In the genomic region with DNA sequence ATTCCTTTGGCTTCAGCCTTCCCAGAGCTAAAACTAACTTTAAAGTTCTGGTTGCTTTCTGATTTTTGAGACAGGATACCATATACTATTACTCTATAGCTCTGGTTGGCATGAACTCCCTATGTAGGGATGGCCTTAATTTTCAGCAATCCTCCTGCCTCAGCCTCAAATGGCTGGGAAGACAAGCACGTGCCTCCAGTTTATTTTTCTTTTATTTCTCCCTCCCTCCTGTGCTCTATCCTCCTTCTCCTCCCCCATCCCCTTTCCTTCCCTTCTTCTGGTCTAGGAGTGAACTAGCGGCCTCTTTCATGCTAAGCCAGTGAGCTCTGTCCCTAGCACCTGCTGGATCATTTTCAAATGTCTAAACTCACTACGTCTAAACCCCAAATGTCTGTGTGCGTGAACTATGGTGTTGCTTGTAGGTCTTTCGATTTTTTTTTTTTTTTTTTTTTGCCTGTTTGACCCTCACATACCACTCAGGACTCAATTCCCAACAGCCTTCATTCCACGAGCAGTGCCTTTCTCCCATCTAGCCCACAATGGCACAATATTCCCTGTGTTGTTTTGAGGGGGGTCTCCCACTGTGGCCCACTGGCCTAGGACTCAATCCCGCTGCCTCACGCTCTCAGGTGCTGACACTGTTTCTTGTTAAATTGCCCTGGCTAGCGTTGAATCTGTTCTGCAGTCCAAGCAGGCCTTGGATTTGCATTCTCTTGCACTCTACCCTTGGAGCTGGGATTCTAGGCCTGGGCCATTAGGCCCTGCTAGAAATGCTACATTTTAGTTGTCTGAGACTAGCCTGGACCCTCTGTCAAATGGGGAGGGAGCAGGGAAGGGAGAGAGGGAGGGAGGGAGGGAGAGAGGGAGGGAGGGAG, we compare ENCODE assay signal across 9 mouse cellular contexts. TPM values are rescaled to one million over a fixed set of nuclear protein-coding genes. Genes with fewer than 3 reads are reported as not detected.
DNase-seq lines count a peak whose midpoint lies in the region; ATAC-seq and TF ChIP-seq lines count a peak whose summit lies in the region.
"Had no signal": no experiment of that assay in that cellular context is flagged by ENCODE, and none has a peak within 500 bp of the region (broad histone marks: within the 10 kb centered on the region; RNA-seq: fewer than 3 reads in every experiment).

No protein-coding gene starts in this region.

- H3K4me2 ChIP-seq in CH12.LX (ENCODE audit: insufficient read depth, low read depth, poor library complexity, severe bottlenecking): peak overlapping the region; percentile 62; the same call in 1 of the 2 replicates
- H3K4me2 ChIP-seq in forebrain, embryonic 15.5 days (replicated peaks): peak overlapping the region; percentile 91
- H3K4me2 ChIP-seq in liver, embryonic 16.5 days (ENCODE audit: low read depth, low read length): peak overlapping the region; percentile 97

- in situ Hi-C loops in CH12.LX (cut with MboI; ENCODE audit: low pct_ligation_motif_present, low pct_unique_long_range_greater_than_20kb, low sequenced_read_pairs): loop anchor here (5.0 kb wide), 1 partner anchor 53 kb away; no protein-coding TSS in a partner anchor

- 75% methylated on average over 9 of the region's 9 CpGs for WGBS in heart, adult 2 months
- WGBS in forebrain, embryonic 15.5 days: 46% methylated on average over 9 of the region's 9 CpGs
- 64% methylated on average over 9 of the region's 9 CpGs for WGBS in liver, embryonic 16.5 days (ENCODE audit: insufficient replicate concordance)

- no peaks in the 10 kb centered on the region for H3K79me2 ChIP-seq in heart, adult 2 months (replicated peaks; ENCODE audit: control insufficient read depth, insufficient read depth, low read length)
- H3K79me2 ChIP-seq in CH12.LX (replicated peaks; ENCODE audit: control insufficient read depth, extremely low read depth, insufficient read depth, poor library complexity, severe bottlenecking): no peaks in the 10 kb centered on the region

- no peaks in the 10 kb centered on the region for H3K36me3 ChIP-seq in heart, adult 2 months (ENCODE audit: control insufficient read depth, insufficient read depth, low read length)
- no peaks in the 10 kb centered on the region for H3K36me3 ChIP-seq in CH12.LX (replicated peaks in 1 of 2; ENCODE audit: control insufficient read depth in 1 of 2, insufficient read depth in 1 of 2, low read length in 1 of 2)
- no peaks in the 10 kb centered on the region for H3K36me3 ChIP-seq in forebrain, embryonic 15.5 days
- no peaks in the 10 kb centered on the region for H3K36me3 ChIP-seq in liver, embryonic 16.5 days (ENCODE audit: control insufficient read depth, insufficient read depth)

- no peaks in the 10 kb centered on the region for H3K9me3 ChIP-seq in CH12.LX (replicated peaks; ENCODE audit: low read length)
- H3K9me3 ChIP-seq in forebrain, embryonic 15.5 days: no peaks in the 10 kb centered on the region
- H3K9me3 ChIP-seq in liver, embryonic 16.5 days (replicated peaks; ENCODE audit: control insufficient read depth, low read length): no peaks in the 10 kb centered on the region

- no peak for TF ChIP-seq EP300 in heart, adult 2 months (IDR thresholded peaks at IDR 0.05; ENCODE audit: insufficient read depth, low read depth, low read length)
- TF ChIP-seq EP300 in CH12.LX (IDR thresholded peaks at IDR 0.05; ENCODE audit: low read length): no peak

- intact Hi-C loops in heart, adult 2 months (cut with DNase I): loop anchor here (5.0 to 10.0 kb wide), 2 partner anchors 183 to 260 kb away; partner anchors contain the start of genes Cntrob, Kcnab3 and Trappc1

- no peaks in the 10 kb centered on the region for H3K27me3 ChIP-seq in heart, adult 2 months (ENCODE audit: control insufficient read depth, insufficient read depth, low read length)
- H3K27me3 ChIP-seq in CH12.LX (replicated peaks): peaks cover 6% of the 10 kb centered on the region
- no peaks in the 10 kb centered on the region for H3K27me3 ChIP-seq in forebrain, embryonic 15.5 days
- no peaks in the 10 kb centered on the region for H3K27me3 ChIP-seq in liver, embryonic 16.5 days (ENCODE audit: control insufficient read depth, insufficient read depth, low read depth, low read length)
- H3K27me3 ChIP-seq: Patski had no signal

- TF ChIP-seq CTCF in heart, adult 2 months (IDR thresholded peaks at IDR 0.05): no peak
- TF ChIP-seq CTCF in CH12.LX (conservative IDR thresholded peaks at IDR 0.05 in 1 of 2, IDR thresholded peaks at IDR 0.05 in 1 of 2; ENCODE audit: low read depth in 2 of 2, low read length in 2 of 2): no peak

- H3K9ac ChIP-seq in heart, adult 2 months (ENCODE audit: low read depth, low read length): peak overlapping the region; percentile 81
- H3K9ac ChIP-seq in CH12.LX (ENCODE audit: insufficient read depth, low read depth): peak overlapping the region; percentile 42
- H3K9ac ChIP-seq in forebrain, embryonic 15.5 days (replicated peaks): peak overlapping the region; percentile 54
- H3K9ac ChIP-seq in liver, embryonic 16.5 days (ENCODE audit: low read depth, low read length): peak overlapping the region; percentile 79

- no peak for ATAC-seq in forebrain, embryonic 15.5 days (replicated peaks)
- ATAC-seq in liver, embryonic 16.5 days (ENCODE audit: low read depth): no peak
- ATAC-seq: Patski had no signal

- H3K4me1 ChIP-seq in heart, adult 2 months (ENCODE audit: control insufficient read depth, insufficient read depth, low read length): peaks cover 13% of the 10 kb centered on the region
- peaks cover 7 to 31% of the 10 kb centered on the region in 2 experiments for H3K4me1 ChIP-seq in CH12.LX (ENCODE audit: control insufficient read depth in 1 of 2, insufficient read depth in 2 of 2)
- H3K4me1 ChIP-seq in forebrain, embryonic 15.5 days: peaks cover 48% of the 10 kb centered on the region
- H3K4me1 ChIP-seq in liver, embryonic 16.5 days (ENCODE audit: control insufficient read depth, low read depth, low read length): peaks cover 42% of the 10 kb centered on the region

- dilution Hi-C loops in CH12.LX (cut with MboI; ENCODE audit: extremely low pct_ligation_motif_present, extremely low pct_unique_long_range_greater_than_20kb, low sequenced_read_pairs): no loop called here

- H3K4me3 ChIP-seq in heart, adult 2 months: peak overlapping the region; percentile 73
- peak overlapping the region; percentile 63 to 95 (median 78) for H3K4me3 ChIP-seq in CH12.LX (replicated peaks in 1 of 3; ENCODE audit: low read depth in 2 of 3, low read length in 2 of 3, poor library complexity in 1 of 3)
- peak overlapping the region; percentile 66 for H3K4me3 ChIP-seq in forebrain, embryonic 15.5 days
- peak overlapping the region; percentile 81 for H3K4me3 ChIP-seq in liver, embryonic 16.5 days (ENCODE audit: low read depth, low read length)

- no peak for DNase-seq in heart, adult 2 months
- no peak for DNase-seq in heart, postnatal 4 days
- no peak for DNase-seq in CH12.LX (ENCODE audit: extremely low read depth)
- DNase-seq in adrenal gland, postnatal 10 days: no peak
- no peak for DNase-seq in gastrocnemius, adult 18-20 months (ENCODE audit: low spot score)
- DNase-seq in adrenal gland, postnatal 14 days: no peak

- TF ChIP-seq POLR2A in heart, adult 2 months (IDR thresholded peaks at IDR 0.05; ENCODE audit: insufficient read depth, low read depth, low read length): no peak
- TF ChIP-seq POLR2A in CH12.LX (IDR thresholded peaks at IDR 0.05; ENCODE audit: low read depth, low read length): no peak

- H3K27ac ChIP-seq in heart, adult 2 months: peak overlapping the region; percentile 77
- H3K27ac ChIP-seq in CH12.LX (ENCODE audit: insufficient read depth, low read depth): no peak overlapping the region
- peak overlapping the region; percentile 73; the same call in 1 of the 2 replicates for H3K27ac ChIP-seq in forebrain, embryonic 15.5 days (replicated peaks)
- peak overlapping the region; percentile 65 for H3K27ac ChIP-seq in liver, embryonic 16.5 days (ENCODE audit: low read length)

- no peak for TF ChIP-seq RAD21 in CH12.LX (IDR thresholded peaks at IDR 0.05; ENCODE audit: low read depth, low read length)

RNA-seq across cellular contexts. Expression of gene Borcs6, which starts 5.0 kb away (rescaled TPM):
- 10 to 100 TPM; 15.3 to 17.8 TPM for total RNA-seq in heart, adult 2 months (2021)
- 13.0 and 14.2 TPM in 2 replicates for polyA plus RNA-seq in heart, adult 2 months (2012; rRNA removed)
- total RNA-seq in heart, postnatal 4 days (2021): 10 to 100 TPM; 13.8 to 14.3 TPM
- total RNA-seq in CH12.LX (2012; rRNA removed) (9.7 and 11.1 TPM in 2 replicates), CH12.LX (2014; rRNA removed) (5.1 and 7.3 TPM in 2 replicates)
- polyA plus RNA-seq in CH12.LX (2012; ENCODE audit: insufficient read length, low read depth): 5.4 and 6.2 TPM in 2 replicates
- polyA plus RNA-seq in forebrain, embryonic 15.5 days (2015; fragmentation: Nextera tagmentation; extraction: Ambion mirVana): 12.8 and 15.4 TPM in 2 replicates
- 3.1 and 3.6 TPM in 2 replicates for polyA plus RNA-seq in liver, embryonic 16.5 days (2015; fragmentation: Nextera tagmentation; extraction: Ambion mirVana)
- total RNA-seq in adrenal gland, postnatal 10 days (2021): 10 to 100 TPM; 19.1 to 22.1 TPM
- 10 to 100 TPM; 20.0 to 23.5 TPM for total RNA-seq in gastrocnemius, adult 18-20 months (2021)
- 19.2 and 20.6 TPM in 2 replicates for total RNA-seq in adrenal gland, postnatal 14 days (2021)

RNA-seq across cellular contexts. Expression of gene Tmem107, which starts 6.1 kb away (rescaled TPM):
- total RNA-seq in heart, adult 2 months (2021): 1 to 10 TPM; 5.6 to 6.6 TPM
- polyA plus RNA-seq in heart, adult 2 months (2012; rRNA removed): 15.9 and 26.1 TPM in 2 replicates
- 1 to 10 TPM; 6.7 to 8.6 TPM for total RNA-seq in heart, postnatal 4 days (2021)
- total RNA-seq in CH12.LX (2012; rRNA removed) (24.4 and 30.1 TPM in 2 replicates), CH12.LX (2014; rRNA removed) (20.3 and 31.3 TPM in 2 replicates)
- polyA plus RNA-seq in CH12.LX (2012; ENCODE audit: insufficient read length, low read depth): 13.4 and 22.6 TPM in 2 replicates
- polyA plus RNA-seq in forebrain, embryonic 15.5 days (2015; fragmentation: Nextera tagmentation; extraction: Ambion mirVana): 47.6 and 50.5 TPM in 2 replicates
- 20.2 and 21.7 TPM in 2 replicates for polyA plus RNA-seq in liver, embryonic 16.5 days (2015; fragmentation: Nextera tagmentation; extraction: Ambion mirVana)
- total RNA-seq in adrenal gland, postnatal 10 days (2021): 10 to 100 TPM; 13.2 to 13.8 TPM
- 1 to 10 TPM; 3.5 to 3.7 TPM for total RNA-seq in gastrocnemius, adult 18-20 months (2021)
- total RNA-seq in adrenal gland, postnatal 14 days (2021): 12.0 and 12.3 TPM in 2 replicates

RNA-seq across cellular contexts. Expression of gene Aurkb, which starts 19.0 kb away (rescaled TPM):
- under 1 TPM; 0.21 to 0.59 TPM for total RNA-seq in heart, adult 2 months (2021)
- 0.61 and 1.1 TPM in 2 replicates for polyA plus RNA-seq in heart, adult 2 months (2012; rRNA removed)
- 10 to 100 TPM; 38.0 to 43.3 TPM for total RNA-seq in heart, postnatal 4 days (2021)
- total RNA-seq in CH12.LX (2012; rRNA removed): 170 and 177 TPM in 2 replicates
- 181 and 190 TPM in 2 replicates for total RNA-seq in CH12.LX (2014; rRNA removed)
- polyA plus RNA-seq in CH12.LX (2012; ENCODE audit: insufficient read length, low read depth): 178 and 200 TPM in 2 replicates
- 68.3 and 81.8 TPM in 2 replicates for polyA plus RNA-seq in forebrain, embryonic 15.5 days (2015; fragmentation: Nextera tagmentation; extraction: Ambion mirVana)
- polyA plus RNA-seq in liver, embryonic 16.5 days (2015; fragmentation: Nextera tagmentation; extraction: Ambion mirVana): 101 and 107 TPM in 2 replicates
- 10 to 100 TPM; 16.2 to 22.5 TPM for total RNA-seq in adrenal gland, postnatal 10 days (2021)
- not detected for total RNA-seq in gastrocnemius, adult 18-20 months (2021)
- total RNA-seq in adrenal gland, postnatal 14 days (2021): 17.1 and 18.8 TPM in 2 replicates

RNA-seq across cellular contexts. Expression of gene Vamp2, which starts 23.8 kb away (rescaled TPM):
- total RNA-seq in heart, adult 2 months (2021): 10 to 100 TPM; 63.4 to 70.8 TPM
- 83.0 and 90.0 TPM in 2 replicates for polyA plus RNA-seq in heart, adult 2 months (2012; rRNA removed)
- 10 to 100 TPM; 80.2 to 84.6 TPM for total RNA-seq in heart, postnatal 4 days (2021)
- total RNA-seq in CH12.LX (2012; rRNA removed): 8.0 and 8.2 TPM in 2 replicates
- total RNA-seq in CH12.LX (2014; rRNA removed): 1.3 and 1.4 TPM in 2 replicates
- 26.0 and 26.7 TPM in 2 replicates for polyA plus RNA-seq in CH12.LX (2012; ENCODE audit: insufficient read length, low read depth)
- 179 and 188 TPM in 2 replicates for polyA plus RNA-seq in forebrain, embryonic 15.5 days (2015; fragmentation: Nextera tagmentation; extraction: Ambion mirVana)
- 16.4 and 25.4 TPM in 2 replicates for polyA plus RNA-seq in liver, embryonic 16.5 days (2015; fragmentation: Nextera tagmentation; extraction: Ambion mirVana)
- total RNA-seq in adrenal gland, postnatal 10 days (2021): 100 to 1,000 TPM; 104 to 143 TPM
- 10 to 100 TPM; 37.4 to 39.3 TPM for total RNA-seq in gastrocnemius, adult 18-20 months (2021)
- total RNA-seq in adrenal gland, postnatal 14 days (2021): 111 and 139 TPM in 2 replicates

RNA-seq across cellular contexts. Expression of gene Per1, which starts 30.5 kb away (rescaled TPM):
- 10 to 100 TPM; 44.4 to 79.8 TPM for total RNA-seq in heart, adult 2 months (2021)
- polyA plus RNA-seq in heart, adult 2 months (2012; rRNA removed): 18.0 and 36.4 TPM in 2 replicates
- 10 to 100 TPM; 42.6 to 55.6 TPM for total RNA-seq in heart, postnatal 4 days (2021)
- total RNA-seq in CH12.LX (2012; rRNA removed): 11.5 and 11.8 TPM in 2 replicates
- 2.8 and 3.2 TPM in 2 replicates for total RNA-seq in CH12.LX (2014; rRNA removed)
- polyA plus RNA-seq in CH12.LX (2012; ENCODE audit: insufficient read length, low read depth): 37.9 and 38.3 TPM in 2 replicates
- 7.6 and 8.2 TPM in 2 replicates for polyA plus RNA-seq in forebrain, embryonic 15.5 days (2015; fragmentation: Nextera tagmentation; extraction: Ambion mirVana)
- 6.9 and 8.5 TPM in 2 replicates for polyA plus RNA-seq in liver, embryonic 16.5 days (2015; fragmentation: Nextera tagmentation; extraction: Ambion mirVana)
- total RNA-seq in adrenal gland, postnatal 10 days (2021): 100 to 1,000 TPM in 1 of 2 experiments, 10 to 100 TPM in 1; 63.1 to 157 TPM
- total RNA-seq in gastrocnemius, adult 18-20 months (2021): 10 to 100 TPM; 41.9 to 72.2 TPM
- 116 and 118 TPM in 2 replicates for total RNA-seq in adrenal gland, postnatal 14 days (2021)

Comparison
In these comparisons a context has a peak if more than half of its experiments do, and no peak if none do; other contexts are left out.
1. RNA of gene Aurkb, which starts 19.0 kb away (total RNA-seq): 170 to 190 TPM in CH12.LX, 38.0 to 43.3 TPM in heart, postnatal 4 days, 16.2 to 22.5 TPM in adrenal gland, postnatal 10 days and 17.1 to 18.8 TPM in adrenal gland, postnatal 14 days; 0.21 to 0.59 TPM in heart, adult 2 months and not detected in gastrocnemius, adult 18-20 months; every median in the first group is over 10 times any median in the second.
2. Peak in every context shown above with its lines, with median percentiles within 50 percentile points of each other: H3K4me3 ChIP-seq, H3K9ac ChIP-seq and H3K4me2 ChIP-seq.